36 mouse cellular contexts compared by ENCODE assay signal in genomic region chr8:62068305-62068704, GRCm38 (mm10). TPM values are rescaled to one million over a fixed set of nuclear protein-coding genes. Genes with fewer than 3 reads are reported as not detected.
"Had no signal": no experiment of that assay in that cellular context is flagged by ENCODE, and none has a peak within 500 bp of the region (broad histone marks: within the 10 kb centered on the region; RNA-seq: fewer than 3 reads in every experiment).

No protein-coding gene starts in this region.

- H3K9me3 ChIP-seq: heart, embryonic 10.5 days; heart, embryonic 12.5 days; heart, embryonic 13.5 days; heart, embryonic 15.5 days; hindbrain, embryonic 10.5 days; hindbrain, embryonic 12.5 days; hindbrain, embryonic 13.5 days; hindbrain, embryonic 15.5 days; intestine, embryonic 15.5 days had no signal

- H3K36me3 ChIP-seq: heart, embryonic 10.5 days; heart, embryonic 12.5 days; heart, embryonic 13.5 days; heart, embryonic 15.5 days; hindbrain, embryonic 10.5 days; hindbrain, embryonic 12.5 days; hindbrain, embryonic 13.5 days; hindbrain, embryonic 15.5 days; intestine, embryonic 15.5 days had no signal

- DNase-seq: heart, adult 2 months; heart, postnatal 10 days; heart, postnatal 14 days; heart, postnatal 36 days; heart, postnatal 4 days; kidney, adult 11 months; kidney, adult 2 months; kidney, adult 8-10 months; kidney, adult 9 months; kidney, postnatal 14 days; kidney, postnatal 25 days; kidney, postnatal 36 days; kidney, postnatal 4 days; layer of hippocampus, adult 9-11 months; layer of hippocampus, postnatal 36 days had no signal

- H3K4me2 ChIP-seq: heart, embryonic 11.5 days; heart, embryonic 12.5 days; heart, embryonic 13.5 days; heart, embryonic 15.5 days; hindbrain, embryonic 12.5 days; hindbrain, embryonic 13.5 days; hindbrain, embryonic 14.5 days; hindbrain, embryonic 15.5 days; intestine, embryonic 15.5 days had no signal

- H3K4me3 ChIP-seq: heart, adult 2 months; heart, embryonic 10.5 days; heart, embryonic 12.5 days; heart, embryonic 13.5 days; heart, embryonic 15.5 days; hindbrain, embryonic 10.5 days; hindbrain, embryonic 12.5 days; hindbrain, embryonic 13.5 days; hindbrain, embryonic 15.5 days; intestine, embryonic 15.5 days; layer of hippocampus, adult 2 months; left cerebral cortex, adult 2 months had no signal

- H3K27me3 ChIP-seq: heart, embryonic 12.5 days; heart, embryonic 13.5 days; heart, embryonic 15.5 days; hindbrain, embryonic 12.5 days; hindbrain, embryonic 13.5 days; hindbrain, embryonic 15.5 days; intestine, embryonic 15.5 days had no signal

- ATAC-seq: hindbrain, embryonic 16.5 days; hindbrain, postnatal 0 days; inflammation-experienced regulatory T-cells, adult 6 months; intestine, embryonic 15.5 days; intestine, embryonic 16.5 days; intestine, postnatal 0 days had no signal

- H3K27ac ChIP-seq: heart, adult 2 months; heart, embryonic 10.5 days; heart, embryonic 13.5 days; heart, embryonic 15.5 days; hindbrain, embryonic 10.5 days; hindbrain, embryonic 12.5 days; hindbrain, embryonic 13.5 days; hindbrain, embryonic 14.5 days; hindbrain, embryonic 15.5 days; hindbrain, postnatal 0 days; intestine, embryonic 15.5 days; layer of hippocampus, adult 2 months; left cerebral cortex, adult 2 months had no signal

- H3K9ac ChIP-seq: heart, embryonic 12.5 days; heart, embryonic 13.5 days; heart, embryonic 15.5 days; hindbrain, embryonic 12.5 days; hindbrain, embryonic 13.5 days; hindbrain, embryonic 14.5 days; hindbrain, embryonic 15.5 days; intestine, embryonic 15.5 days had no signal

- H3K4me1 ChIP-seq: heart, embryonic 10.5 days; heart, embryonic 12.5 days; heart, embryonic 13.5 days; heart, embryonic 15.5 days; hindbrain, embryonic 10.5 days; hindbrain, embryonic 12.5 days; hindbrain, embryonic 13.5 days; hindbrain, embryonic 15.5 days; intestine, embryonic 15.5 days had no signal

RNA-seq across cellular contexts. Expression of gene Anxa10, which starts 54.6 kb away (rescaled TPM):
- polyA plus RNA-seq: heart, adult 2 months; heart, embryonic 10.5 days; heart, embryonic 11.5 days; heart, embryonic 12.5 days; heart, embryonic 13.5 days; heart, embryonic 14.5 days; heart, embryonic 15.5 days; heart, postnatal 0 days; hindbrain, embryonic 10.5 days; hindbrain, embryonic 11.5 days; hindbrain, embryonic 12.5 days; hindbrain, embryonic 13.5 days; hindbrain, embryonic 14.5 days; hindbrain, embryonic 16.5 days; inflammation-experienced regulatory T-cells, adult 6 months; kidney, adult 2 months had no signal
